13 mouse cellular contexts compared by ENCODE assay signal in the genomic region with DNA sequence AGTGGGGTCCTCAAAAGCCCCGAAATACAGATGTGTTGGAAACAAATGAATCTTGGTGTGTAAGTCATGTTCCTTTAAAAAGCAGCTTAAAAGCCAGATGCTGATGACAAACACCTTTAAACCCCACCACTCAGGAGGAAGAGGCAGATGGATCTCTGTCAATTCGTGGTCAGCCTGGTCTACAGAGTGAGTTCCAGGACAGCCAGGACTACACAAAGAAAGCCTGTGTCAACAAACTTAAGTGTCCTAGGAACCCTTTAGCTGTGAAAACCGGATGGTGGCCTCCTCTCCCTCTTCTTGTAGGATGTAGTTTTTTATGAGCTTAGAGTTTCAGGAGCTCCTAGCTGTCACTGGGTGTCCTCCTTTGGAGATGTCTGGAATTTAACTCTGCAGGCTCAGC. TPM values are rescaled to one million over a fixed set of nuclear protein-coding genes. Genes with fewer than 3 reads are reported as not detected.
DNase-seq lines count a peak whose midpoint lies in the region; ATAC-seq and TF ChIP-seq lines count a peak whose summit lies in the region.
"Had no signal": no experiment of that assay in that cellular context is flagged by ENCODE, and none has a peak within 500 bp of the region (broad histone marks: within the 10 kb centered on the region; RNA-seq: fewer than 3 reads in every experiment).

No protein-coding gene starts in this region.

- no peak for TF ChIP-seq EP300 in lung, postnatal 0 days (IDR thresholded peaks at IDR 0.05)

- H3K36me3 ChIP-seq in heart, embryonic 14.5 days (ENCODE audit: control insufficient read depth, insufficient read depth, low read length), result 0 out of 2 replicates have a peak, but pooled peaks cover 7% of the 10 kb centered on the region
- H3K36me3 ChIP-seq in lung, postnatal 0 days (ENCODE audit: insufficient read depth, low read length), result no peaks in the 10 kb centered on the region
- H3K36me3 ChIP-seq in embryonic facial prominence, embryonic 15.5 days, result no peaks in the 10 kb centered on the region
- no peaks in the 10 kb centered on the region for H3K36me3 ChIP-seq in neural tube, embryonic 15.5 days
- H3K36me3 ChIP-seq: neural tube, embryonic 12.5 days had no signal

- peaks cover 11 to 14% of the 10 kb centered on the region in 2 experiments for H3K4me1 ChIP-seq in heart, embryonic 14.5 days (ENCODE audit: control insufficient read depth in 2 of 2, insufficient read depth in 2 of 2, low read length in 2 of 2)
- H3K4me1 ChIP-seq in lung, postnatal 0 days (ENCODE audit: insufficient read depth, low read depth, low read length), result 0 out of 2 replicates have a peak, but pooled peaks cover 3% of the 10 kb centered on the region
- H3K4me1 ChIP-seq in embryonic facial prominence, embryonic 15.5 days, result peaks cover 20% of the 10 kb centered on the region
- H3K4me1 ChIP-seq in neural tube, embryonic 15.5 days, result peaks cover 26% of the 10 kb centered on the region

- H3K4me3 ChIP-seq in heart, embryonic 14.5 days (ENCODE audit: control insufficient read depth in 1 of 2, insufficient read depth in 1 of 2, low read depth in 1 of 2, low read length in 2 of 2), result no peak overlapping the region
- no peak overlapping the region for H3K4me3 ChIP-seq in lung, postnatal 0 days (ENCODE audit: low read depth, low read length)
- H3K4me3 ChIP-seq in embryonic facial prominence, embryonic 15.5 days (replicated peaks), result no peak overlapping the region
- H3K4me3 ChIP-seq in neural tube, embryonic 15.5 days (replicated peaks), result no peak overlapping the region
- H3K4me3 ChIP-seq: forebrain, embryonic 13.5 days; neural tube, embryonic 12.5 days had no signal

- TF ChIP-seq CTCF in lung, postnatal 0 days (IDR thresholded peaks at IDR 0.05), result no peak

- peak overlapping the region; percentile 48; the same call in 1 of the 2 replicates for H3K9ac ChIP-seq in heart, embryonic 14.5 days (ENCODE audit: low read length)
- no peak overlapping the region for H3K9ac ChIP-seq in lung, postnatal 0 days (replicated peaks; ENCODE audit: low read depth)
- H3K9ac ChIP-seq in embryonic facial prominence, embryonic 15.5 days, result no peak overlapping the region
- H3K9ac ChIP-seq in neural tube, embryonic 15.5 days (replicated peaks), result no peak overlapping the region
- H3K9ac ChIP-seq: forebrain, embryonic 13.5 days; neural tube, embryonic 12.5 days had no signal

- no peak for ATAC-seq in heart, embryonic 14.5 days (ENCODE audit: insufficient number of reproducible peaks, insufficient read depth, low FRiP score, low read depth)
- ATAC-seq in lung, postnatal 0 days, result peak; percentile 25; the same call in 1 of the 2 replicates
- ATAC-seq in embryonic facial prominence, embryonic 15.5 days (ENCODE audit: insufficient number of reproducible peaks, low FRiP score, low TSS enrichment, low read depth), result no peak
- ATAC-seq in neural tube, embryonic 15.5 days (ENCODE audit: low FRiP score), result no peak
- ATAC-seq: forebrain, embryonic 13.5 days had no signal

- H3K27ac ChIP-seq in heart, embryonic 14.5 days (replicated peaks in 1 of 2; ENCODE audit: control insufficient read depth in 1 of 2, insufficient read depth in 1 of 2, low read depth in 2 of 2, low read length in 2 of 2), result peak overlapping the region; percentile 83 to 85
- peak overlapping the region; percentile 34 for H3K27ac ChIP-seq in lung, postnatal 0 days (ENCODE audit: low read length)
- peak overlapping the region; percentile 79; the same call in 1 of the 2 replicates for H3K27ac ChIP-seq in embryonic facial prominence, embryonic 15.5 days (replicated peaks)
- peak overlapping the region; percentile 65; the same call in 1 of the 2 replicates for H3K27ac ChIP-seq in neural tube, embryonic 15.5 days (replicated peaks)
- H3K27ac ChIP-seq: forebrain, embryonic 13.5 days; neural tube, embryonic 12.5 days had no signal

- H3K9me3 ChIP-seq in heart, embryonic 14.5 days (ENCODE audit: control insufficient read depth, low read length), result no peaks in the 10 kb centered on the region
- no peaks in the 10 kb centered on the region for H3K9me3 ChIP-seq in lung, postnatal 0 days (ENCODE audit: low read length)
- H3K9me3 ChIP-seq in embryonic facial prominence, embryonic 15.5 days (replicated peaks), result no peaks in the 10 kb centered on the region
- no peaks in the 10 kb centered on the region for H3K9me3 ChIP-seq in neural tube, embryonic 15.5 days (replicated peaks)
- H3K9me3 ChIP-seq: forebrain, embryonic 13.5 days; neural tube, embryonic 12.5 days had no signal

- H3K27me3 ChIP-seq in heart, embryonic 14.5 days (ENCODE audit: control insufficient read depth, insufficient read depth, low read length), result no peaks in the 10 kb centered on the region
- no peaks in the 10 kb centered on the region for H3K27me3 ChIP-seq in lung, postnatal 0 days (replicated peaks; ENCODE audit: insufficient read depth, low read length)
- no peaks in the 10 kb centered on the region for H3K27me3 ChIP-seq in embryonic facial prominence, embryonic 15.5 days
- H3K27me3 ChIP-seq in neural tube, embryonic 15.5 days (replicated peaks), result no peaks in the 10 kb centered on the region
- H3K27me3 ChIP-seq: CH12.LX; forebrain, embryonic 13.5 days; neural tube, embryonic 12.5 days had no signal

- no peak overlapping the region; the same call in 1 of the 2 replicates for H3K4me2 ChIP-seq in heart, embryonic 14.5 days (ENCODE audit: low read length)
- no peak overlapping the region for H3K4me2 ChIP-seq in lung, postnatal 0 days (replicated peaks; ENCODE audit: low read depth, low read length)
- H3K4me2 ChIP-seq in embryonic facial prominence, embryonic 15.5 days (replicated peaks), result no peak overlapping the region
- no peak overlapping the region for H3K4me2 ChIP-seq in neural tube, embryonic 15.5 days
- H3K4me2 ChIP-seq: forebrain, embryonic 13.5 days; neural tube, embryonic 12.5 days had no signal

- DNase-seq in heart, postnatal 4 days, result no peak
- no peak for DNase-seq in lung, postnatal 0 days (ENCODE audit: low spot score)
- DNase-seq in lung, postnatal 4 days, result no peak
- DNase-seq in urinary bladder, postnatal 4 days (ENCODE audit: low spot score in 2 of 2), result no peak
- DNase-seq in urinary bladder, postnatal 36 days (ENCODE audit: low spot score in 2 of 2), result no peak
- DNase-seq: cerebellum, postnatal 36 days; left cerebral cortex, postnatal 4 days had no signal

- WGBS in heart, embryonic 14.5 days, result 51% methylated on average over 3 of the region's 3 CpGs
- 27% methylated on average over 3 of the region's 3 CpGs for WGBS in lung, postnatal 0 days
- 68% methylated on average over 3 of the region's 3 CpGs for WGBS in embryonic facial prominence, embryonic 15.5 days
- 49% methylated on average over 3 of the region's 3 CpGs for whole genome bisulfite sequencing in neural tube, embryonic 15.5 days

RNA-seq across cellular contexts. Expression of a gene that starts 5.5 kb away (rescaled TPM):
- 58.0 and 58.8 TPM in 2 replicates for polyA plus RNA-seq in heart, embryonic 14.5 days (2014; fragmentation: Nextera tagmentation; extraction: Ambion mirVana)
- 10 to 100 TPM; 47.0 to 48.2 TPM for total RNA-seq in heart, postnatal 4 days (2021)
- 60.9 and 71.3 TPM in 2 replicates for polyA plus RNA-seq in lung, postnatal 0 days (2015; fragmentation: Nextera tagmentation; extraction: Ambion mirVana)
- 65.7 and 74.8 TPM in 2 replicates for polyA plus RNA-seq in embryonic facial prominence, embryonic 15.5 days (2015; fragmentation: Nextera tagmentation; extraction: Ambion mirVana)
- 79.9 and 85.2 TPM in 2 replicates for polyA plus RNA-seq in neural tube, embryonic 15.5 days (2015; fragmentation: Nextera tagmentation; extraction: Ambion mirVana)

RNA-seq across cellular contexts. Expression of a gene that starts 16.1 kb away (rescaled TPM):
- polyA plus RNA-seq in heart, embryonic 14.5 days (2014; fragmentation: Nextera tagmentation; extraction: Ambion mirVana), result 9.6 and 10.4 TPM in 2 replicates
- total RNA-seq in heart, postnatal 4 days (2021), result 10 to 100 TPM; 13.2 to 20.5 TPM
- 286 and 314 TPM in 2 replicates for polyA plus RNA-seq in lung, postnatal 0 days (2015; fragmentation: Nextera tagmentation; extraction: Ambion mirVana)
- polyA plus RNA-seq in embryonic facial prominence, embryonic 15.5 days (2015; fragmentation: Nextera tagmentation; extraction: Ambion mirVana), result 66.8 and 77.0 TPM in 2 replicates
- 117 and 192 TPM in 2 replicates for polyA plus RNA-seq in neural tube, embryonic 15.5 days (2015; fragmentation: Nextera tagmentation; extraction: Ambion mirVana)

RNA-seq across cellular contexts. Expression of a gene that starts 37.9 kb away (rescaled TPM):
- polyA plus RNA-seq in heart, embryonic 14.5 days (2014; fragmentation: Nextera tagmentation; extraction: Ambion mirVana), result 6.8 and 6.9 TPM in 2 replicates
- 10 to 100 TPM; 14.7 to 15.8 TPM for total RNA-seq in heart, postnatal 4 days (2021)
- polyA plus RNA-seq in lung, postnatal 0 days (2015; fragmentation: Nextera tagmentation; extraction: Ambion mirVana), result 5.0 and 5.2 TPM in 2 replicates
- 13.4 and 16.0 TPM in 2 replicates for polyA plus RNA-seq in embryonic facial prominence, embryonic 15.5 days (2015; fragmentation: Nextera tagmentation; extraction: Ambion mirVana)
- polyA plus RNA-seq in neural tube, embryonic 15.5 days (2015; fragmentation: Nextera tagmentation; extraction: Ambion mirVana), result 13.3 and 13.8 TPM in 2 replicates

RNA-seq across cellular contexts. Expression of a gene that starts 40.4 kb away (rescaled TPM):
- polyA plus RNA-seq in heart, embryonic 14.5 days (2014; fragmentation: Nextera tagmentation; extraction: Ambion mirVana), result 54.6 and 55.1 TPM in 2 replicates
- 10 to 100 TPM; 33.3 to 34.0 TPM for total RNA-seq in heart, postnatal 4 days (2021)
- polyA plus RNA-seq in lung, postnatal 0 days (2015; fragmentation: Nextera tagmentation; extraction: Ambion mirVana), result 5.4 and 6.5 TPM in 2 replicates
- 8.5 and 9.0 TPM in 2 replicates for polyA plus RNA-seq in embryonic facial prominence, embryonic 15.5 days (2015; fragmentation: Nextera tagmentation; extraction: Ambion mirVana)
- polyA plus RNA-seq in neural tube, embryonic 15.5 days (2015; fragmentation: Nextera tagmentation; extraction: Ambion mirVana), result 6.8 and 7.1 TPM in 2 replicates

RNA-seq across cellular contexts. Expression of a gene that starts 40.9 kb away (rescaled TPM):
- polyA plus RNA-seq in heart, embryonic 14.5 days (2014; fragmentation: Nextera tagmentation; extraction: Ambion mirVana), result 178 TPM in 2 replicates
- total RNA-seq in heart, postnatal 4 days (2021), result 100 to 1,000 TPM; 101 to 104 TPM
- 146 and 147 TPM in 2 replicates for polyA plus RNA-seq in lung, postnatal 0 days (2015; fragmentation: Nextera tagmentation; extraction: Ambion mirVana)
- 174 and 175 TPM in 2 replicates for polyA plus RNA-seq in embryonic facial prominence, embryonic 15.5 days (2015; fragmentation: Nextera tagmentation; extraction: Ambion mirVana)
- polyA plus RNA-seq in neural tube, embryonic 15.5 days (2015; fragmentation: Nextera tagmentation; extraction: Ambion mirVana), result 99.9 and 113 TPM in 2 replicates

Comparison
In these comparisons a context has a peak if more than half of its experiments do, and no peak if none do; other contexts are left out.
1. H3K27ac ChIP-seq: peak in every context shown above with its lines; median percentile 84 in heart, embryonic 14.5 days; 79 in embryonic facial prominence, embryonic 15.5 days; 65 in neural tube, embryonic 15.5 days; 34 in lung, postnatal 0 days.